Mouse (Mus musculus): ENCODE measurements at regions not wholly inside any gene's neighbourhood (a gene's known extent, or its start where the extent isn't known, plus 50 kb on each side); places are given as distances from the start of the nearest gene placed in this dataset.

GRCm38 (mm10) chr1:35782668-35783067, 285.5 kb upstream of the Hs6st1 start:
- TF ChIP-seq CTCF (IDR thresholded peaks at IDR 0.05; ENCODE audit: insufficient read depth, low read depth, low read length) (no peak), POLR2A (IDR thresholded peaks at IDR 0.05; ENCODE audit: insufficient read depth, low read depth, low read length) (no peak)

All from olfactory bulb, adult 2 months (tissue).